Mouse (Mus musculus) hindbrain, embryonic 10.5 days (tissue): Measurements from ENCODE around the gene Nlrp2. TPM values are rescaled to one million over a fixed set of nuclear protein-coding genes. Genes with fewer than 3 reads are reported as not detected.

ENCODE experiments used
- DNase-seq: peaks from one replicate; pipeline ENCODE4 v3.0.0-alpha.2; 2017; ENCODE audit warnings: low spot score
- H3K27ac ChIP-seq: fragments of 300-500 bp; sonication (generic); 2 replicates; pipeline ENCODE4 v1.5.1; 2016; ENCODE audit warnings: mild to moderate bottlenecking, moderate library complexity
- H3K27me3 ChIP-seq: fragments of 300-500 bp; sonication (generic); 2 replicates; pipeline ENCODE4 v1.6.1; 2016; ENCODE audit warnings: mild to moderate bottlenecking; ENCODE audit not compliant: poor library complexity, insufficient read depth, severe bottlenecking
- H3K36me3 ChIP-seq: fragments of 300-500 bp; sonication (generic); 2 replicates; pipeline ENCODE4 v1.6.1; 2016; ENCODE audit warnings: mild to moderate bottlenecking, moderate library complexity
- H3K4me1 ChIP-seq: fragments of 300-500 bp; sonication (generic); replicated peaks from 2 replicates; pipeline ENCODE4 v1.6.1; 2016; ENCODE audit warnings: mild to moderate bottlenecking
- H3K4me3 ChIP-seq: fragments of 300-500 bp; sonication (generic); 2 replicates; pipeline ENCODE4 v1.5.1; 2016; ENCODE audit warnings: mild to moderate bottlenecking, moderate library complexity
- H3K9me3 ChIP-seq: fragments of 300-500 bp; sonication (generic); 2 replicates; pipeline ENCODE4 v1.6.1; 2016; ENCODE audit warnings: mild to moderate bottlenecking, moderate library complexity
- WGBS: fragments of 180-500 bp; shearing (Covaris S2); methylation state at CpG from one replicate; pipeline ENCODE4 v1.1.7; 2016; 5-methylcytosine and 5-hydroxymethylcytosine counted together
- polyA plus RNA-seq: library from polyadenylated mRNA; unstranded; fragments of >200 nt; fragmentation: Nextera tagmentation; extraction: Ambion mirVana; gene quantifications from 2 replicates; pipeline ENCODE4 v1.2.1, GENCODE M21; 2016

The Nlrp2 gene
- polyA plus RNA-seq, result not detected in 2 replicates

DNA sequence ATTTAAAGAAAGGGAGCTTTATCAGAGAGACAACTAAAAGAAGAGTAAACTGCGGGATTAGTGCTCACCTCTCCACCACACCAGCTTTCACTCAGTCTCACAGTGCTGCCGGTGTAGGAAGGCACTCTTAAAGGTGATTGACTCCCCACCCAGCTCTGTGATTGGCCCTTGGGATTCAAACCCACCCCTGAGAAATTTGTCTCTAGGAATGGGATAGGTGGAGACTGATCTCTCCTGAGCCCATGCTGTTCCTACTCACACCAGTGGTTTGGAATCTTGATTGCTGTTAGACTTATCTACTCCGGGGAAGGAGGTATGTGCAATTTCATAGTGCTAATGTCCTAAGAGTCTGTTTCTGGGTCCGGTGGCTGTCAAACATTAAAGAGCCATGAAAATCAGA, at the start of gene Nlrp2:
TSS of gene Nlrp2 (minus strand) at position 101 of the 400 bp plus-strand sequence.
- Histone ChIP-seq H3K4me3 (no peak within 1 kb of the TSS), H3K4me1 (no peaks in the 10 kb centered on the region), H3K9me3 (peaks cover 67% of the 10 kb centered on the region), H3K27me3 (no peaks in the 10 kb centered on the region), H3K36me3 (no peaks in the 10 kb centered on the region), H3K27ac (no peak within 1 kb of the TSS)
- 84% methylated on average over 4 of the region's 4 CpGs for WGBS
- DNase-seq, result no peak

DNA sequence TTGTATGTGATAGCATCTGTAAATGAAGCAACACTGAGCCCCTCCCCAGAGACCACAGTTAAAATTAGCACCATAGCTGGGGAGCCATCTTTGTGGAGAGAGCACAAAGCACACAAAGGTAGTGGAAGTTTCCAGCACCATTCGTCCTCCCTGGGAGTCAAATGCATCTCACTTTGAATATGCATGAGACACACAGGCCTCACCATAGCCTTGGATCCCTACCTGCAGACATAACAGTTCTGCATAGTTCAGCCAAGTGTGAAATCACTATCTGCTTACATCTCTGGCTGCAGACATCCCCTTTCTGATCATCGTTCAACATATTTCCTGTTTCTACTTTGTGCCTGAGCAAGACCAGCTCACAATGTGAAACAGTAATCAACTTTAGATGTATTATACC, 15.9 kb upstream of the Nlrp2 start:
- Histone ChIP-seq H3K4me1 (no peaks in the 10 kb centered on the region), H3K27ac (no peak overlapping the region), H3K27me3 (no peaks in the 10 kb centered on the region), H3K4me3 (no peak overlapping the region), H3K36me3 (no peaks in the 10 kb centered on the region), H3K9me3 (peaks cover 58% of the 10 kb centered on the region)
- WGBS, result 73% methylated on average over 2 of the region's 2 CpGs
- no peak for DNase-seq

GRCm38 (mm10) chr7:5363599-5363998, 12.8 kb upstream of the Nlrp2 start:
- Histone ChIP-seq H3K4me1 (no peaks in the 10 kb centered on the region), H3K4me3 (no peak overlapping the region), H3K27me3 (no peaks in the 10 kb centered on the region), H3K27ac (no peak overlapping the region), H3K9me3 (peaks cover 87% of the 10 kb centered on the region), H3K36me3 (no peaks in the 10 kb centered on the region)
- no peak for DNase-seq
- WGBS, result 91% methylated on average over 5 of the region's 5 CpGs

- WGBS, result 85% methylated on average over 1 of the region's 1 CpGs
- no peaks in the 10 kb centered on the region for H3K36me3 ChIP-seq
- H3K27ac ChIP-seq, result no peak within 1 kb of the TSS
- H3K9me3 ChIP-seq, result peaks cover 65% of the 10 kb centered on the region
- H3K4me3 ChIP-seq, result no peak within 1 kb of the TSS
- H3K4me1 ChIP-seq, result no peaks in the 10 kb centered on the region
- H3K27me3 ChIP-seq, result no peaks in the 10 kb centered on the region
- no peak for DNase-seq
Observed at GRCm38 (mm10) chr7:5350237-5350636, 598 bp downstream of the Nlrp2 start, which contains the start of gene Gm5065. Gene Gm5065, plus strand, starts transcription at chr7:5350537.

- Histone ChIP-seq H3K27ac (no peak overlapping the region), H3K36me3 (no peaks in the 10 kb centered on the region), H3K4me1 (no peaks in the 10 kb centered on the region), H3K4me3 (no peak overlapping the region), H3K9me3 (peaks cover 66% of the 10 kb centered on the region), H3K27me3 (no peaks in the 10 kb centered on the region)
- WGBS, result 82% methylated on average over 1 of the region's 1 CpGs
- DNase-seq, result no peak
Observed at GRCm38 (mm10) chr7:5327511-5327910, 23.3 kb downstream of the Nlrp2 start.

GRCm38 (mm10) chr7:5288281-5288680, 62.6 kb downstream of the Nlrp2 start:
- WGBS, result 64% methylated on average over 1 of the region's 1 CpGs
- H3K9me3 ChIP-seq, result peaks cover 57% of the 10 kb centered on the region
- no peaks in the 10 kb centered on the region for H3K4me1 ChIP-seq
- no peak for DNase-seq
- H3K36me3 ChIP-seq, result no peaks in the 10 kb centered on the region
- no peaks in the 10 kb centered on the region for H3K27me3 ChIP-seq
- no peak overlapping the region for H3K27ac ChIP-seq
- H3K4me3 ChIP-seq, result no peak overlapping the region

DNA sequence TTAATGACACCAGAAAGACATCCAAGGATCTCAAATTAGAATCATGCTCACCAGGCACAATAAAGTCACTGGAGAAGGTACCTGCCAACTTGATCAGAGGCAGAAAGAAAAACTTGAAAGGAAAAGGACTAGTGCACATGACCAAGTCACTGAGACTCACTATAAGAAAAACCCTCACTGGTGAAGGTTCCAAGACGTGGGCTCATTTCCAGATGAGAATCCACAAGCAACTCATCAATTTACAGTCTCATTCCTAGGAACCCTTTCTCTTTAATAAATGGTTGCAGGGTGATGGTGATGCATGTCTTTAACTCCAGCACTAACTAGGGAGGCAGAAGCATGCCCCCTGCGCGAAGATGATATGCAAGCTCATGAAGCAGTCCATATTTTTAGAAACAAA, 87.8 kb downstream of the Nlrp2 start:
- 78% methylated on average over 3 of the region's 3 CpGs for WGBS
- no peak for DNase-seq
- no peaks in the 10 kb centered on the region for H3K27me3 ChIP-seq
- no peak overlapping the region for H3K4me3 ChIP-seq
- H3K9me3 ChIP-seq, result peaks cover 62% of the 10 kb centered on the region
- no peak overlapping the region for H3K27ac ChIP-seq
- no peaks in the 10 kb centered on the region for H3K4me1 ChIP-seq
- H3K36me3 ChIP-seq, result no peaks in the 10 kb centered on the region

Other genes with a start within 250 kb of the Nlrp2 start
- gene Rfpl4, start 234.1 kb downstream of the Nlrp2 start, polyA plus RNA-seq, result not detected in 2 replicates
- 0.32 and 0.69 TPM in 2 replicates for gene Rasl2-9, start 225.1 kb downstream of the Nlrp2 start, polyA plus RNA-seq
- not detected in 2 replicates for gene Vmn1r55, start 201.4 kb downstream of the Nlrp2 start, polyA plus RNA-seq
- gene Vmn1r56, start 154.3 kb downstream of the Nlrp2 start, polyA plus RNA-seq, result not detected in 2 replicates
- gene Vmn1r57, start 132.5 kb downstream of the Nlrp2 start, polyA plus RNA-seq, result not detected in 2 replicates
- gene Gm5065, start 498 bp downstream of the Nlrp2 start, polyA plus RNA-seq, result not detected in 2 replicates
- gene Vmn1r58, start 62.4 kb upstream of the Nlrp2 start, polyA plus RNA-seq, result not detected in 2 replicates
- gene Vmn1r59, start 105.7 kb upstream of the Nlrp2 start, polyA plus RNA-seq, result not detected in 2 replicates
- not detected in 2 replicates for gene Vmn2r28, start 142.9 kb upstream of the Nlrp2 start, polyA plus RNA-seq
- not detected in 2 replicates for gene Vmn1r60, start 196.3 kb upstream of the Nlrp2 start, polyA plus RNA-seq